Mouse (Mus musculus) liver, embryonic 14.5 days (tissue): ENCODE results near the gene Nxt2.

Experiments
- CTCF ChIP-seq: IDR thresholded peaks from 2 replicates; pipeline ENCODE4 v1.5.1; 2016; ENCODE audit warnings: antibody characterized with exemption, low read depth, control low read depth
- EP300 ChIP-seq: IDR thresholded peaks from 2 replicates; pipeline ENCODE4 v1.6.1; 2016; ENCODE audit warnings: antibody characterized with exemption, low read depth

DNA sequence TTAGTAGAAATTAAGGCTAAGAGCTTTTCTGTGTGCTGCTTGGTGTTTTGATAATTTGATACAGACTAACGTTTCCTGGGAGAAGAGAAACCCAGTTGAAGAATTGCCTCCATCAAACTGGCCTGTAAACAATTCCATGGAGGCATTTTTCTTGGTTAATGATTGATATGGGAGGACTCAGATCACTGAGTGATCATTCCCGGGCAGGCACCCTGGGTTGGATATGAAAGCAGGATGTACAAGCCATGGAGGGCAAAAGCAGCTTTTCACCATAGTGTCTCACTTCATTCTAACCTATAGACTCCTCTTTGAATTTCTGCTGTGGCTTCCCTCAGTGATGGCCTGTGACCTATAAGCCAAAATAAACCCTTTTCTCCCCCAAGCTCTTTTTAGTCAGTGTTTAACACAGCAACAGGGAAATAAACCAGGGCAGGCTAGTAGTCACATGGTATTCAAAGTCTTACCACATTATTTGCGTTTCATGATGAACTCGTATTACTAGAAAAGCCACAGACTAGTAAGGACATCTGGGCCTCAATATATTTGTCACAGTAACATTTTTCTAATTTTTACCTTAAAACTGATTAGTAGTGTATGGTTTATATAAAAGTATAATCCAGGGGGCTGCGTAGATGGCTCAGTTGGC, 19.2 kb downstream of the Nxt2 start:
- no peak for TF ChIP-seq CTCF
- no peak for TF ChIP-seq EP300
